Mouse (Mus musculus): ENCODE measurements around the gene Cep152.

The Cep152 gene

GRCm38 (mm10) chr2:125555830-125556229 lies 69.1 kb downstream of the Cep152 start:
- DNase-seq (ENCODE audit: low read depth) = no peak

- peak; percentile 51 for DNase-seq (ENCODE audit: low read depth)
These were observed 75.9 kb downstream of the Cep152 start for GRCm38 (mm10) chr2:125548806-125549578.

- no peak for DNase-seq (ENCODE audit: low read depth)
These were observed 79.9 kb downstream of the Cep152 start for GRCm38 (mm10) chr2:125544986-125545385.

- no peak for DNase-seq (ENCODE audit: low read depth)
These were observed 81.3 kb downstream of the Cep152 start for GRCm38 (mm10) chr2:125543646-125544045.

- DNase-seq (ENCODE audit: low read depth) = no peak
These were observed 83.5 kb downstream of the Cep152 start for GRCm38 (mm10) chr2:125541451-125541850.

GRCm38 (mm10) chr2:125540579-125540978 lies 84.3 kb downstream of the Cep152 start:
- peak; percentile 59 for DNase-seq (ENCODE audit: low read depth)

GRCm38 (mm10) chr2:125539640-125540039 lies 85.3 kb downstream of the Cep152 start:
- DNase-seq (ENCODE audit: low read depth) = no peak

GRCm38 (mm10) chr2:125530665-125531064 lies 94.2 kb downstream of the Cep152 start:
- peak; percentile 56 for DNase-seq (ENCODE audit: low read depth)

- DNase-seq (ENCODE audit: low read depth) = no peak
These were observed 98.3 kb downstream of the Cep152 start for GRCm38 (mm10) chr2:125526566-125526965.

- no peak for DNase-seq (ENCODE audit: low read depth)
These were observed 99.4 kb downstream of the Cep152 start for GRCm38 (mm10) chr2:125525484-125525883.

- no peak for DNase-seq (ENCODE audit: low read depth)
These were observed 108.3 kb downstream of the Cep152 start for GRCm38 (mm10) chr2:125516594-125516993.

- no peak for DNase-seq (ENCODE audit: low read depth)
These were observed 109.4 kb downstream of the Cep152 start for GRCm38 (mm10) chr2:125515291-125516057.

- DNase-seq (ENCODE audit: low read depth) = no peak
These were observed 110.5 kb downstream of the Cep152 start for GRCm38 (mm10) chr2:125514391-125514790.
